Mouse (Mus musculus): ENCODE data around the gene Abca15. TPM values are rescaled to one million over a fixed set of nuclear protein-coding genes. Genes with fewer than 3 reads are reported as not detected.
A peak's percentile ranks its signal among the peaks of the same experiment; 100 is the strongest.
"Not testable (repeated sequence)": the region's sequence is repeated elsewhere in the genome, so short reads cannot be mapped to it uniquely, and the experiment has no call there.

The Abca15 gene
- total RNA-seq (2021), result not detected
- long read RNA-seq, experiment 1, result 0 reads
- long read RNA-seq, experiment 2, result 0 reads

DNA sequence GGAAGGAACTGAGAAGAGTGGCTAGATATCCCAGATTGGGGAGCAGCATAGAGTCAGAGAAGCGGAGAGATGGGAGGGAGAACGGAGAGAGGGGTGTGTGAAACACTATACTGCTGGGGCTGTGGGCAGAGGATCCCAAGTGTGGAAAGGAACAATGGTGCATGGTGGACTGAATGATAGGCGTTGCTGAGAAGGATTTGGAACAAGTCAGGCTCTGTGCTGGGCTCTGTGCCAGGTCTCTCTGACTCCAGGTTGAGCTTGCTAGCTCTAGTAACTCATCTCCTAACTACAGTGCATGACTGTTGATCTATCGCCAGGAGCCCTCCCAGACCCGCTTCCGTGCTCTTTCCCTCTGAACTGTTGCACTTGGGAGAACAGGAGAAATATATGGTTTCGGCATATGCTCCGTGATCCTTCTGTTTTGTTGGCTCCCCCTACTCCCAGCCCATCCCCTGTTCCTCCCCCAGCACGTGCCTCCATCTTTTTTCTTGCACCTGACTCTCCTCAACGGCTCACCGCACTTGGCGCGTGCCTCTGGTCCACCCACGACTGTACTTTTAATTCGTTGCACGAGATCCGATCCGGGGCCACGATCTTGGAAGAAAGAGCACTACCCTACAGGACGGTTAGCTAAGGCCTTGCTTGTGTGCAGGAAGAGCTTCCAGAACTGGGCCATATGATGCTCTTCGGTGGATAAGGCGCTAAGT is at the start of gene Abca15:
Gene Abca15, plus strand, starts transcription at position 584 of the 707 bp plus-strand sequence.
- no peak for DNase-seq (ENCODE audit: low spot score in 2 of 2)

DNA sequence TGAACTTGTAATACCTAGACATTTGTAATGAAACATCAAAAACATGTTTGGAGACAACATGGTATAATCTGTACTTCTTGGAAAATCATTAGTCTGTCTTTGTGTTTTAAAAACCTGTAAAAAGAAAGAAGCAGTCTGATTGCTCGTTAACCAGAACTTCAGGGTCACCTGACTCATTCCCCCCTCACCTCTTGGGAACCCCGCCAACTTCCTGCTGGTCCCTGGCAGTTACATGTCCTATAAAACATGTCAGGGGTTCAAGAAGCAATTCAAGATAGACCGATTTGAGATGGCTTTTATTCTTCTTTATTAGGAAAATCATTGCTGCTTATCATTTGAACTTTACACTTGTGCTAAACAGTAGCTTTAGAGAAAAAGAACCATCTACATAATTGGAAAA is 43.2 kb upstream of the Abca15 start:
- peak in 1 of 2 experiments; percentile 4 for DNase-seq (ENCODE audit: low spot score in 2 of 2)

DNA sequence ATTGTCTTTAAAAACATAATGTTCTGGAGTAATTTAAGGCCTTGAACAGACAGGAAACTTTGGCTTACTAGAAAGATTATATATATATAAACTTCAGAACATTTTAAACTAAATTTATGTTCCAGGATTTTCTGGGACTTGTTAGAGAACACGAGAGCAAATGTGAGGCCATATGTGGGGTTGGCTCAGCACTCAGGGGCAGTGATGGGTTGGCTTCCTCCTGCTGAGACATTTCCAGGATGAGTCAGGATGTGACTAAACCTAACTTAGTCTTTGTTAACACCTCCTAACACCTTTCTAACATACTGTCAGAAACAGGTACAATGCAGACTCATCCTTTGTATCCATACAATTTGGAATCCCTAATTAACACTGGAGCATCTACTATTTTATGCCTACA is 12.4 kb upstream of the Abca15 start:
- DNase-seq (ENCODE audit: low spot score in 2 of 2), result no peak

DNA sequence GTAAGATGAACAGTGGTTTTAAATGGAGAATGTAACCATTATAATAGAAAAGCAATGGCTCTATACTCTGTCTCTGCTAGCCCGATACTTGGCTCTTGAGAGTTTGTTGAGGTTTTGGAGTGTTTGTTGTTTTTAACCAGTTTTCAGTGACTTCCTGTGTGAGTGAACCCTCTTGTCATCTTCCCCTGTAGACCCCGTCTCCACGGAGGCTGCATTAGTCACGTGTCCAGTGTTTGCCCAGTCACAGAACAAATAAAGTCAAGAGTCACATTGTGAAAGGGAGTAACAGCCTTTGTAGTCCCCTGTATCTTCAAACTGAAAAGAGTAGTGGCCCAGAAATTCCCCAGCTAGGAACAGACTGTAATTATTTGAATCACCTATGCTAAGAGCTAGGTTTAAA is 5.5 kb upstream of the Abca15 start:
- no peak for DNase-seq (ENCODE audit: low spot score in 2 of 2)

DNA sequence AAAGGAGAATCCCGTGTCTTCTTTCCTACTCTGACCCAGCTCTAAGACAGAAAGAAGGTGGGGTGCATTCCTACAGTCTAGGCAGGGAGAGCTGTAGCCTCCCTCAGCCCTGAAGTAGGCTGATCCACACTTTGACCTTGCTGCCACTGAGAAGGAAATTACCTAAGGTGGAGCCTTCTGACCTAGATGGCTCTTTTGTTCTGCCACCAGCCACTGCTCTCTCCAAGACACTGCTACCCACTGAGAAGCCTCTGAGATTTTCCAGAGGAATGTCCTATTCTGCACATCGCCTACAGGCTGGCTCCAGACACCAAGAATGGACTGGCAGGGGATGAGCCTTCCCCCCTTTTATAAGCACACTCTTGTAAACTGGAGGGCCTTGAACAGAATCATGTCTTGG is 2.6 kb upstream of the Abca15 start:
- not testable (repeated sequence) for DNase-seq (ENCODE audit: low spot score in 2 of 2)

DNA sequence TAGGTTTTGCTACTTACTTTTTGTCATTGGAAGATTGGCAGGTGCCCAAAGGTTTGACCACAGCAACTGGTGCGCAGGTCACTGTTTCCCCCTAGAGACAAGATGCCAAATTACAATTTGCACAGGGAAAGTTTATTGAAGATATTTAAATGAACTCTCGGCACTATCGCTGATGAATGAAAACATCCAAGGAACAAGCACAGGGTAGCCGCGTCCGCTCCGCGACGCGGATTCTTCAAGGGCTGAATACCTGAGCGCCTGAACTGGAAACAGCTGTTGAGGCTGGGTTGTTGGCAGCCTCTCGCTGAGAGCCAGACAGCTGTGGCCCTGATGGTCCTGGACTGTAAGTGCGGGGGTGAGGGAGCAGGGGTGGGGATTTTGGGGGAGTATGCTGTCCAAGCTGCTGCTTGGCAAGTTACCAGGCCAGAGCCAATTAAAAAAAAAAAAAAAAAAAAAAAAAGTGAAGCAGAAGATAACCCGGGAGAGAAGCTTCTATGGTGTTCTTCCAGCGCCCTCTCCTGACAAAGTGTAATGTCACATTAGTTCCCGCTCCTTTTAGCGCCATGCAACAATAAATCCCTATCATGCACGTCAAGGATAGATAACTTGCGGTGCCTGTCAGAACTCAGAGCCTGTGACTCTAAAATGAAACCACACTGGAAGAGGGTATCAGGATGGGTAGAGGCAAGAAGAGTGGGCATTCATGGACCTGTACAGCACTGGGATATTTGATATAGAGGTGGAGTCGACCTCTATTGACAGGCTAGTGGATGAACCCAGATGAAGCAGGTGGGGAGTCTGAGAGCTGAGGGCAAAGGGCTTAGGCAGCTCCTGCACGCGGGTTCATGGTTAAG is 1.0 kb upstream of the Abca15 start:
- no peak for DNase-seq (ENCODE audit: low spot score in 2 of 2)

DNA sequence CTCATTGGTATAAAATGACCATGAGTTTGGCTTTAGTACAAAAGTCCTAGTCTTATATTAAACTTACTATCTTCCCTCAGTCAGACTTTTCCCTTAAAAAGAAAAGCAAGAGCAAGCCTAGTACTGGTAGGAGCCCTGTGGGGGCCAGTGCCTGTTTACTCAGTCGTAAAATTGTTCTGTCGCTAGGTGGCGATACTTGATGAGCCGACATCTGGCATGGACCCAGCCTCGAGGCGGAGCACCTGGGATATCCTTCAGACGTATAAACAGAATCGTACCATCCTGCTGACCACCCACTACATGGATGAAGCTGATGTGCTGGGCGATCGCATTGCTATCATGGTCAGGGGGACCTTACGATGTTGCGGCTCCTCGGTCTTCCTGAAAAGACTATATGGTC is 32.7 kb downstream of the Abca15 start:
- DNase-seq (ENCODE audit: low spot score in 2 of 2), result no peak

DNA sequence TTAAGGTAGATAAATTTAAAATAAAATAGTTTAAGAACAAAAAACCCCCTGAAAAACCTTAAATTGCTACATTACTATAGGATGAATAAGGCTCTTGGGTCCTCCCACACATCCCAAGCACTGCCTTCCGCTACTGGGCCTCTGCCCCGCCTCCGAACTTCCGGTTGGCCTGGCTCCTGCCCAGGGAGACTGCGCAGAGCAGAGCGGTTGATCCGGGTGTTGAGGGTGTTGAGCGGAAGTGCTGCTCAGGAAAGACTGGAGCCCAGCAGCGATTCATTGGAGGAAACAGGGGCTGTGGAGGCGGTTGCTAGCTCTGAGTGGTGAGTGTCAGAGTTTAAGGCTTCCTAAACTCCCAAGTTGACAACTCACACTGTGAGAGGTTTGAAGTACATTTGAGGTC is 81.0 kb downstream of the Abca15 start, which contains the start of gene Abca16:
Gene Abca16, plus strand, starts transcription at position 201 of the 400 bp plus-strand sequence.
- DNase-seq (ENCODE audit: low spot score in 2 of 2), result no peak

DNA sequence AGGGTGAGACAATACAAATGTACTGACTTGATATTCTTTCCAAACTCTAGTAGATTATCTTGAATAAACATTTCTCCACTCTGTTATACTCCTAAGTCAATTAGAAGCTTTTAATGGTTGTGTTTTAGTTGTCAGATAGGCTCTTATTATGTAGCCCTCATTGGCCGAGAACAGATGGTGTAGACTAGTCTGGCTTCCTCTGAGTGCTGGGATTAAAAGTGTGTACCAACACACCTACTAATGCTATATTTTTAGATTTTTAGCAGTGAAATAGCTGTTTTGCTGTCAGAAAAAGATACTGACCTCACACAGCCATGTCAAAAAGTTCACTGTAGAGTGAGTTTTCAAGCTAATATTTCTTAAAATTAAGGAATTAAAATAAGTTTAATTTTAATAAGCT is 83.9 kb downstream of the Abca15 start:
- no peak for DNase-seq (ENCODE audit: low spot score in 2 of 2)

DNA sequence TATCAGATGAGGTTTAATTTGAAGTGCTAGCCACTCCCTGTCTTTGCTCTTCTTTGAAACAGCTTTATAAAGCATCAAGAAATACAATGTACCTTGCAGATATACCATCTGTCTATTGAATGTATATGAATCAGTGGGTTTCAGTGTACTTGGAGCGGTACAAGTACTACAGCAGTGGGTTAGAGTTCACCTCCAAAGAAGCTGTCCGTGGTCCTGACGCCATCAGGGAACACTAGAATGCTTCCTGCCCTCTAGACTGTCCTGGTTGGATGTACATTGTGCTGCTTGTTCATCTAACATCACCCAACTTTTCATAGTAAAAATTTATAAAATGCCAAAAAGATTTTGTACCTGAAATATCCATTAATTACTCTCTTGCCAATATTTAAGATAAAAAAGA is 98.2 kb downstream of the Abca15 start:
- DNase-seq (ENCODE audit: low spot score in 2 of 2), result no peak

DNA sequence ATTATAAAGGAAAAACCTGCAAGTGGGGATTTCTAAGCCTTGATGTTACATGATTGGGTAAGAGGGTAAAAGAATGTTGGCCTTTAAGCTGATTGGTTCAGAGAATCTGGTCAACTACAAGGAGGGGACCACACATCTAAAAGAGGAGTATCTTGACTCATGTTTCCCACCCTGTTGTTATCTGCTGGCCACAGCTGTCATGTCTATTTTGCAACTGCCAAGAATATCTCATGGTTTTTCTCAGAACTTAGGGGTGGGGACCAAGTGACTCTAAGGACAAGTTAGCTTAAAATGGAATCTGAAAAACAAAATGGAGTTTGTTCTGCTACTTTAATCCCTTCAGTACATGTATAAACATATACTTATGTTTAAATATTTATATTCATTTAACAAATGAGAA is 103.0 kb downstream of the Abca15 start:
- DNase-seq (ENCODE audit: low spot score in 2 of 2), result no peak

Other genes with a start within 250 kb of the Abca15 start
- under 1 TPM in 1 of 2 experiments, not detected in 1; 0.03 TPM for gene Dnah3, start 233.4 kb upstream of the Abca15 start, total RNA-seq (2021)
- gene Tmem159, start 226.3 kb upstream of the Abca15 start, total RNA-seq (2021), result 100 to 1,000 TPM in 1 of 2 experiments, 10 to 100 TPM in 1; 94.4 to 118 TPM
- under 1 TPM in 1 of 2 experiments, not detected in 1; 0.22 TPM for gene Zp2, start 183.4 kb upstream of the Abca15 start, total RNA-seq (2021)
- gene Anks4b, start 154.8 kb upstream of the Abca15 start, total RNA-seq (2021), result 1 to 10 TPM; 1.6 to 2.4 TPM
- 1 to 10 TPM; 3.6 to 4.5 TPM for gene Crym, start 126.6 kb upstream of the Abca15 start, total RNA-seq (2021)
- gene Abca14, start 124.7 kb upstream of the Abca15 start, total RNA-seq (2021), result under 1 TPM in 1 of 2 experiments, not detected in 1; 0.25 TPM
- not detected for gene Abca16, start 81.0 kb downstream of the Abca15 start, total RNA-seq (2021)